Mouse (Mus musculus): ENCODE results near the gene Pdgfc.

The Pdgfc gene

DNA sequence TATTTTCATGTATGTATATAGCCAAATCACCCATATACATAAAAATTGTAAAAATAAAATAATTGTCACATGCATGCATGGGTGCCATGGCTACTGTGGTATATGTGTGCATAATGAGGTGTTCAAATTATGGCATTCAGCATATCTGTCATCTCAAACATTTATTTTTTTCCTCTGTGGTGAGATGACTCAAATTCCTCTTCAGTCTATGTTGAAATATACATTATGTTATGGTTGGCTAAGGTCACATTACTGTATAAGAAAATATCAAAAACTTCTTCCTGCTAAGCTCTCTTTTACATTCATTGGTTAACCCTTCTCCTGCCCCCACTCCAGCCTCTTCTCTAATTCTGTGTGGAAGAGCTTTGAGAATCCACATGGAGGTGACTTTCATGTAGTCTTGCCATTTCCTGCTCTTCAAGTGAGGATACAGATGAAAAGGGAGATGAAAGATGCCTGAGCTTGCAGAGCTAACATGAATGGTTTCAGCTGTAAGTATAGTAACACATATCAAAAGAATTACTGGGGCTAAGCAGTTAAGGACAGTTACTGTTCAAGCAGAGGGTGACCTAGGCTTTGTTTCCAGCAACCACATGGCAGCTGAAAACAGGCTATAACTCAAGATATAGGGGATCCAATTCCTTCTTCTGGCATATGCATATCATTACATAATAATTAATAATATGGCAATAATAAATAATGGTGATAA is 124.4 kb downstream of the Pdgfc start:
- DNase-seq (ENCODE audit: low spot score), result no peak

DNA sequence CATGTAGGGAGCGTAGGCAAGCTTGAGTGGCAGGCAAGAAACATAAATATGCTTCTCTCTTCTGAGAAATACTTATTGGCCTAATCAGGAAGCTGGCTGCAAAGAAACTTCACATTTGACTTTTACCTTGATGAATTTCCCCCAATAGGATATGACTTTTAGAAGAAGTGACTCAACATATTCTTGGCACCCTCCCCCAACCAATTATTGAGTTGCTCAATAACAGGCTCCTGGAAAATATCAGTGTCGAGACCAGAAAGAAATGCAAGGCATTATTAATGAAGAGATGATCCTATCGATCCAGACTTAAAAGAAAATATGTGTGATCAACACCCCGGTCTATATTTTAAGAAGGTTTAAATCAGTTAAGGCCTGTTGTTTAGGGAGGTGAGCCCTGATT is 125.9 kb downstream of the Pdgfc start:
- no peak for DNase-seq (ENCODE audit: low spot score)

DNA sequence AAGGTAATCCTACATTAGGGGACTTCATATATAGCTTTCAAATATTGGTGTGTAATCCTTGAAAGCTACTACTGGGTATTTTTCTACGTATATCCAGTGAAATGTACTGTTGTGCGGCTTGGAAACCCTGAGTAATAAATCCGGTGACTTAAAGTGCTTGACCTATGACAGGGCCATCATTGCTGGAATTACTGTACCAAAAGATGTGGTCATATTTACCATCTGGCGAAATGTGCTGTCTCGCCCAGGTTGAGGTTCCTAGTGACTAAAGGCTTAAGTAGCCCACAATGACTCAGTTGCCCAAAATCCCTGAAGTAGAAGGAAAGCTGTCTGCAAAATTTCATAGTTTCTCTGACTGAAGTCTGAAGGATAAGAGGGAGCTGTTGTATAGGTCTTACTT is 127.9 kb downstream of the Pdgfc start:
- DNase-seq (ENCODE audit: low spot score), result no peak

DNA sequence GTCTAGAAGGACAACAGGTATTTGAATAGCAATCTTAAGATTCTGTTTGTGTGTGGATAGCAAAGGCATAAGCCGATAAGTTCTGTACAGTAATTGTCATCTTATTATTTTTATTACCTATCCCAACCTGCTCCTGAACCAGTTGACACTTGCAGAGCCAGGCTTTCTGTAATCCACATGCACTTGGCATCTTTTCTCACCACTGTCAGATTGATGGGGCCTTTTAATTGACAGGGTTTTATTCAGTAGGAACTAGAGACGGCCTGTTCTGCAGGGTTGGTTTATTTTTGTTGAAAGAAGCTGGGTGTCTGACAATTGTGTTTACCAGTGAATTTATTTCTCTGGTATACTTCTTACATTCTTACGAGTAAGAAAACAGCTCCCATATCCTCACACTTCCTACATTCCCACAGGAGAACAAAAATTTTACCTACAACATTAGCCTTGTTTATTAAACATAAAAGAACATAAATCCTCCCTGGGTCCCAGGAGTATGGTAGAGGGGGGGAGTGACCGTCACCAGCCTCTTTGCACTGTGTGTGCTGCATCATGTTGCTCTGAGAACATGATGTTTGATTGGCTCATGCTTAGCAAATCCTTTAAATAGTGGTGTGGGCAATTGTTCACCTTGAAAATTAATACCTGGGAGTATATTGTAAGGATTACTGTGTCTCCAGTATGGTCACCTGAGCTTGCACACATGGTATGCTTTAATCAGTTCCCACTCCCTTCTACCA is 134.0 kb downstream of the Pdgfc start:
- DNase-seq (ENCODE audit: low spot score), result no peak

DNA sequence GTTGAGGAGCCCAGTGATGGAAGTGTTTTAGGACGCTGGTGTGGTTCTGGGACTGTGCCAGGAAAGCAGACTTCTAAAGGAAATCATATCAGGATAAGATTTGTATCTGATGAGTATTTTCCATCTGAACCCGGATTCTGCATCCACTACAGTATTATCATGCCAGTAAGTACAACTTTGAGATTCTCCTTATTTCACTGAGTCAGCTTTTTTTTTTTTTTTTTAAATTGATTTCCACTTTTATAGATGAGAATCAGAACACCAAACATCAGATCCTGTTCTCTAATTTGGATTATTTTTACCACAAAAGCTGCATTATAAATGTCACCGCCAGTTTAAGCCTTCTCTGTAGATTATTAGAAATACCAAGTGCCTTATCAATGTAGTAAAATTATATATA is 138.6 kb downstream of the Pdgfc start:
- DNase-seq (ENCODE audit: low spot score), result no peak

DNA sequence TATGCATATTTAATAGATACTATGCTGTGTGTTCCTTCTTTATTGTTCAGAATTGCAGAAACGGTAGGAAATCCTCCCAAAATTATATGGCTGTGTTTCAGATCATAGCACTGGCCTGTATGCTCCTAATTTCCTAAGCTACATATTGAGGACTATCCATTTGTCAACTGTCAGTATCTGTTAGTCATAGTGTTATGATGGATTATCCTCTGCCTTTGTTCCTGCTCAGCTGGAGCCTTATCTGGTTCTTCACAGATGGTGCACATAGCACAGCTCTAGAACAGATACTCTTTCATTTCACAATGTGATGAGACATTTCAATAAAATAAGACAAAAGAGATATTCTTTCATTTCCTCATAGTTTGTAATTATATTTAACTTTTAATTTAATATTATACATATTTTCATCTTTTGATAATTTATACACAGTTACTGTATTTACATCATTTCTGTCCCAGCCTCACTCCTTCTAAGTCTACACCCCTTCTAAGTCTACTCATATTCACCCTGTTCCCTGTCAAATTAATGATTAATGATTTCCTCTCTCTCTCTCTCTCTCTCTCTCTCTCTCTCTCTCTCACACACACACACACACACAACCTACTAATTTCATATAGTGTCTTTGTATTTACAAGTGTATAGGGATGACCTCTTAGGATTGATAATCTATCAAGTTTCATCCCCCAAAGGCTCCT is 145.2 kb downstream of the Pdgfc start:
- no peak for DNase-seq (ENCODE audit: low spot score)

DNA sequence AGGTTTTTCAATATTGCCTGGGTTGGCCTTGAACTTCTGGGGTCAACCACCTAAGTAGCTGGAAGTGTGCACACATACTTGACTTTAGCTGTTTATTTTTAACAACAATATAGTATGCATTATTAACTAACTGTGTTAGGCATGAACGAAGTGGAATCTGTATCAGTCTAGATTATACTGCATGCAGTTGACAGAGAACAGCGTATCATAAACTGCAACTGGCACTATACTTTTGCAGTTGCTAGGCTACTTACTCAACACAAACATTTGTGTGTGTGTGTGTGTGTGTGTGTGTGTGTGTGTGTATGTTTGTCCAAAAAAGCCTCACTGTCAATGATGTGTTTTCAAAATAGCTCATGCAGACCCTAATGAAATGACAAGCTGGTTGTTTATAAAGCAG is 160.7 kb downstream of the Pdgfc start:
- no peak for DNase-seq (ENCODE audit: low spot score)

DNA sequence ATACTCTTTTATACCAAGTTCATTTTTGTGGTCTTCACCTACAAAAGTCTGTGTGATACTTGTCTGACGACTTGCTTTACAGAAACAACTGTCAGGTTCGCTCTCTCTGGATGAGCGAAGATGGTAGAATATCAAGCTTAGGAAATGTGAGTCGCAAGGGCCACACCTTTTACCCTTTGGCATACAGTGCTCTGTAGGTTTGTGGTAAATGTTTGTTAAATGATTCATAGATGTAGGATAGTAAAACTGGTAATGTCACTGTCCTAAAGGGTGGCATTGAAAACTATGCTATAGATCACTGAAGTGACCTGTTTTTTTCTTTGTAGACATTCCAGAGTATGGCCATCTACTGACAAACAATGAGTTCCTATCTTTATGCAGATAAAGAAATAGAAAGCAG is 161.4 kb downstream of the Pdgfc start:
- no peak for DNase-seq (ENCODE audit: low spot score)

DNA sequence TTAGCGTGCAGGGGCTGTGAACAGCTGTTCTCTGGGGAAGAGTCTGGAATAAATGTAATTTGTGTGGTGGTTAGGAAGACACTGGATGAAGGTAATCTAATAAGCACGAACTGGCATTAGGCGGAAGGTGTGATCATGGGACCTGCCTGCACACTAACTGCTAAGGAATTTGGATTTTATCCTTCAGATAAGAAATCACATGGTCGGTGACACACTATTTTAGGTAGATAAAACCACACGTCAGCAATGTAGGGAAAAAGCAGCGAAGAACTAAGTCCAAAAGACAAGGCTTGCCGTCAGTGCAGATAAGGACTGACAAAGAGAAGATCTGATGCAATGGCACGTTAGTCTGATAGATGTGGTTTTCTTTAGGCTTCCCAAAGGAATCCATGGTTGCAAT is 164.4 kb downstream of the Pdgfc start:
- no peak for DNase-seq (ENCODE audit: low spot score)

DNA sequence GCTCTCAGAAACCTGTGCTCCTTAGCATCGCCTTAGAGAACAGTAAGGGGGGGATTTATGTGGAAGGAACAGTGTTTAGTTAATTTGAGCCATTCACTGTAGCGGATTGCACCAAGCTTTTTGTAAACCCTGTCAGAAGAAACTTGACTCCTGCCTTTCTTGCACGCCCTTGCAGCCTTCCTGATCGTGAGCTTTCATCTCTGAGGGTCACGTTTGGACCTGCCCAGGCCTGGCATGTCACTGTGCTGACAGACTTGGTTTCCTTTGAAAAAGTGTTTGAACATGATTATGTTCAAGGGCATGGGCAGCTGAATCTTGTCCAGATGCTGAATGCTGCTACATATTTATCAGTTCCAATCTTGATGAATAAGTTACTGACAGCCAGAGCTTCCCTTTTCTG is 169.0 kb downstream of the Pdgfc start:
- DNase-seq (ENCODE audit: low spot score), result no peak

DNA sequence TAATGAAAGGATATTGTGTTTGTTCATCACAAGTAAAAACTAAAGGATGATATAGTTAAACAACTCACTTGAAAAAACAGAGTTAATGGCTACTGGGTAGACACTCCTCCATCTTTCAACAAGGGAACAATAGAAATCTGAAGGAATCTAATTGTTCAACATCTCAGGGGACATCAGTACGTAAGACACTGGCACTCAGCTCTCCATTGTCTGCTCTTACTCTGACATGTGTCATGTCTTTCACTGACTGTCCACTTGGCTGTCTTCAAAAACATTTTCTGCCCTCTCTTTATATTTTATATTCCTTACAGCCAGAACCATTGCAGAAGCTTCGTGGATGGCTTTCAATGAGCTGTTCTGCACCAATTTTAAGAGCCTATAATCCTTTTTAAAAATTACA is 172.0 kb downstream of the Pdgfc start:
- DNase-seq (ENCODE audit: low spot score), result no peak

DNA sequence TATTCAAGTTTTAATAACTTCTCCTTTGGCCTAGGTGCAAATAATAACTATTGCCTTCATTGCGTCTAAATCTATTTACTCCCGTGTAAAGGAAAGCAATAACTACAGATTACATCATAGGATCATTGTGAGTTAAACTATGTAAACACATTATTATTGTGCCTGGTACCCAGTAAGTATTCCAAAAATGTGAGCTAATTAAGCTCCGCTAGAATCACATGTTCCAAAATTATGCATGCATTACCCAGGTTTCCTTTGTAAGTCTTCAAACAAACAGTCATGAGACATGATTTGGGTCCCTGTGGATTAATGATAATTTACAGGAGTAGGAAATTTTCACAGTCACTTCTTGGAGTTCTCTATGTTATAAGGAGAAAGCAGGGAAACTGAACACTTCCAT is 174.9 kb downstream of the Pdgfc start:
- DNase-seq (ENCODE audit: low spot score), result no peak

DNA sequence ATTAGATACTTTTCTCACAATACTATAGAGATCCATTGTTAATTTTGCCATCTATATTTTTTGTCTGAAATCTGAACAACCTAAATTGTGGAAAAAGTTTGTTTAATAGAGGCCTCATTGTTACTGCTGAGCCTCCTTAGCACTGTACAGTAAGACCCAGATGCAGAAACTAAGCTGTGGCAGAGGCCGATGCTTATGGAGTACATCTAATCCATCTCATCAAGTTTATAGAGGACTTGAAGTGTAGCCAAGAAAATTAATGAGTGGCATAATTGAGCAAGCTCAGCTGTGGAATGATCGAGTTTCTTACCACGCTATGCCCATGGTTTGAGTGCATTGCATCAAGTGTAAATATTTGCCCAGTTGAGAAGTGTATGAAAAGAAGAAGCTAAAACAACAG is 175.4 kb downstream of the Pdgfc start:
- no peak for DNase-seq (ENCODE audit: low spot score)

DNA sequence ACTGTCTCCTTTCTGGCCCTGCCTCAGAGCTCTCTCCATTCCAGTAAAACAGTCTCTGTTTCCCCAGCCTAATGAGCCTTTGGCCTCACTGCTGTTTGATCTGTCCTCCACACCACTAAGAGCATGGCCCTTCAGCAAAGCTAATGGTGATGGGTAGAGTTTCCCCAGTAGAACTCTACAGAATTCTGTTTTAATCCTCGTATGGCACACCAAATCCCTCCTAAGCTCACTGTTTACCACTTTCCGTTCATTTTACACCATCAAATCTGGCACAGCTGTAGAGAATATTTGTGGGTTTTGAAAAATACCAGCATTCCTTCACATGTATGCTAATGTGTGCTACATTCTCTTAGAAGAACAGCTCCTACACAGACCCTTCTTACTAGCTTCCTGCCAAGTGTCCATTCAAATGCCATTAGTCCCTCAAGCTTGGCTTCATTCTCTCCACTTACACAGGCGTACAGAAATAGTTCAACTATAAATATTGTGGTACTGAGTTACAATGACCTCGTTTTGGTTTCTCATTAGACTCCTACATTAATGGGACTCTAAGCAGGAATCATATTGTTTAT is 179.4 kb downstream of the Pdgfc start:
- DNase-seq (ENCODE audit: low spot score), result no peak

DNA sequence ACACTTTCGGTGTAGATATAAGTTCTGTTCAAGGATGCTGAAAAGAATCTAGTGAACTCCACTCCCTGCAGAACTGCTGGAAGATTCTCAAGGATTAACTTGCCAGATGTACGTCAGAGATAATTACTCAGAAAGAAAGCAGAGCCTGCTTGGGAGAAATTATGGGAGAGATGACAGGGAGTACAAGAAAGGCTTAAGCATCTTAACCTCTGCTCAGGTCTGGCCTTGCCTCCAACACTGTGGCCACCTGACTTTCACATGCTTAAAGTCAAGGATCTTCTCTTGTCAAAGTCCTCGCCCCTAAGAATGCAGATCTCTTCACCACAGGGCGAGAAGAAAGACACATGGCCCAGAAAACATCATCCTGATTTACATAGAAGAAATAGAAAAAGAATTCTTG is 185.5 kb downstream of the Pdgfc start:
- DNase-seq (ENCODE audit: low spot score), result no peak

DNA sequence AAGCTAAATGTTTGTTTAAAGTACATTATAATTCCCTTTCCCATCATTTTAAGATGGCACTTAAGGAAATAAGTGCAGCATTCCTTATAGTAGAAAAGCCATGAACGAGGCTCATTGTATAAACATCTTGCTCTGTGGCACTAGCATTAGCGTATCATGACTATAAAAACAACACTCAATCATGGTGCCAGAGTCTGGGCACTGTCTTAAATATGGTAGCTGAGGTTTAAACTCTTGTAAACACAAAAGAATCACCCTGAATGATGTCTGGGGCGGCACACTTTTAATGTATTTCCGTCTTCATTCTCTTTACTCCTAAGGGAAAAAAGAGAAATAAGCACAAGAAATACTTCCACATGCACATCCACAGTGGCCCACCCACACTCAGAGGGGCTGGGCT is 192.1 kb downstream of the Pdgfc start:
- DNase-seq (ENCODE audit: low spot score), result no peak

DNA sequence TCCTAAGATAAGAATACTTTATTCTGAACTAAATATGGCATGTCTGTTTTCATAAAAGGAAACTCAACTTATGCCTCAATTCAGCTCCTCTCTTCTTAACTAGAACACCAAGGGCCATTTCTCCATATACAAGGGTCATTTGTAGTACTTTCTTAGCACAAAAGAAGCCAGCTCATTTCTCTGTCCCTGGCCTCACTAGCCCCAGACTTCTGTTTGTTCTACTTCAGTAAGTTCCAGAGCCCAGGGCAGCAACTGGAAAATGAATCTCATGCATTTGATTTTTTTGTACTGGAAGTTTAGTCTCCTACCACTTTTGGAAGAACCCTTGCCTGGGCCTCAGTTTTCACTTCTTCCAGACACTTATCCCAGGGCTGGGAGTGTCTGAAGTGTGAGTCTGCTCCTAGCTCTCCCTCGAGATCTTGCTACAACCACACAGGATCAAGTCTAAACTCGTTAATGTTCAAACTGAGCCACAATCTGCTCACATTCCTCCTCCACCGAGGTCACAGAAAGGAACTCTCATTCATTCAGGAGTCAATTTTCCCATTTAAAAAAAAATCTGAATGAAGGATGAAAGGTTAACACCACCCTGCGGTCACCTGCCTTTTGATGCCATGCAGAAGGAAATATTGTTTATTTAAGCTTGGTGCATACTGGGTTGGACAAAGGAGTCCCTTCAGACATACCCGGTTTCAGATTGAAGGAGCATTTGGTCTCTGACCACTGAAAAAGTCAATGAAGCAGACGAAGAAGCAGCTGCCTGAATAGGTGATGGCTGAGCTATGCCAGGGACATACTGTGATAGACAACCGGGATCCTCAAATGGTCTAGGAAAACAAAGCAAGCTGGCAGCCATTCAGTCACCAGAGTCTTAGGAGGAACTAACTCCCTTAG is 206.7 kb downstream of the Pdgfc start:
- no peak for DNase-seq (ENCODE audit: low spot score)

DNA sequence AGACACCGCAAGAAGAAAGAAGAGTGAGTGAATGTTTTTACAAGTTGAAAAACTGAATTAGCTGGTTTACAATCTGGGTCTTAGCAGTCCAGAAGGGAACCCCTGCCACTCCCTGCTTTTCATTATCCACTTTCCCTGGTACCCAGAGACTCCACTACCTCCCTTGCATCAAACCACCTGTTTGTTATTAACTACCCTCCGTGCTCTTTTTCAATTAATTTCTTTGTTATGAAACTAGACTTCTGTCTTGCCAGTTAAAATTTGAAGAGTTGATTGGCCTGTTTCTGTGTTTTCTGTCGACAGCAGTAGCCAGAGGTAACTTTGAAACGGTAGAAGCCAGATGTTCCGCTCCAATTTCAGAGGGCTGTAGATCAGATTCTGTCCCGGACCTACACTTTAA is 207.4 kb downstream of the Pdgfc start:
- no peak for DNase-seq (ENCODE audit: low spot score)

DNA sequence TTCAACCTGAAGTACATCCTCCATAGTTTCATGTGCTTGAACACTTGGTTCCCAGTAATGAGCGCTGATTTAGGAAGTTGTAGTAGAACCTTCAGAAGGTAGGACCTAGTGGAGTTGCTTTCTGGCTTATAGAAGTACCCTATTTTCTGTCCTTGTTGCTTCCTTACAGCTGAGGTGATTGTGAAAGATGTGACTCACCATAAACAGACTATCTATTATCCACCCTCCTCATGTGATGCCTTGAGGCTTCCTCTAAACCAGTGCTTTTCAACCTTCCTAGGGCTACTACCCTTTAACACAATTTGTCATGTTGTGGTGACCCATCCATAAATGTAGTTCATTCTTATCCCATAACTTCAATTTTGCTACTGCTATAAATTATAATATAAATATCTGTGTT is 226.6 kb downstream of the Pdgfc start:
- DNase-seq (ENCODE audit: low spot score), result no peak

All from testis, postnatal 10 days (tissue).